Mouse (Mus musculus) liver, embryonic 14.5 days (tissue): ENCODE measurements at regions not wholly inside any gene's neighbourhood (a gene's known extent, or its start where the extent isn't known, plus 50 kb on each side); places are given as distances from the start of the nearest gene placed in this dataset.

Source experiments
- CTCF ChIP-seq: IDR thresholded peaks from 2 replicates; pipeline ENCODE4 v1.5.1; 2016; ENCODE audit warnings: antibody characterized with exemption, low read depth, control low read depth
- EP300 ChIP-seq: IDR thresholded peaks from 2 replicates; pipeline ENCODE4 v1.6.1; 2016; ENCODE audit warnings: antibody characterized with exemption, low read depth

DNA sequence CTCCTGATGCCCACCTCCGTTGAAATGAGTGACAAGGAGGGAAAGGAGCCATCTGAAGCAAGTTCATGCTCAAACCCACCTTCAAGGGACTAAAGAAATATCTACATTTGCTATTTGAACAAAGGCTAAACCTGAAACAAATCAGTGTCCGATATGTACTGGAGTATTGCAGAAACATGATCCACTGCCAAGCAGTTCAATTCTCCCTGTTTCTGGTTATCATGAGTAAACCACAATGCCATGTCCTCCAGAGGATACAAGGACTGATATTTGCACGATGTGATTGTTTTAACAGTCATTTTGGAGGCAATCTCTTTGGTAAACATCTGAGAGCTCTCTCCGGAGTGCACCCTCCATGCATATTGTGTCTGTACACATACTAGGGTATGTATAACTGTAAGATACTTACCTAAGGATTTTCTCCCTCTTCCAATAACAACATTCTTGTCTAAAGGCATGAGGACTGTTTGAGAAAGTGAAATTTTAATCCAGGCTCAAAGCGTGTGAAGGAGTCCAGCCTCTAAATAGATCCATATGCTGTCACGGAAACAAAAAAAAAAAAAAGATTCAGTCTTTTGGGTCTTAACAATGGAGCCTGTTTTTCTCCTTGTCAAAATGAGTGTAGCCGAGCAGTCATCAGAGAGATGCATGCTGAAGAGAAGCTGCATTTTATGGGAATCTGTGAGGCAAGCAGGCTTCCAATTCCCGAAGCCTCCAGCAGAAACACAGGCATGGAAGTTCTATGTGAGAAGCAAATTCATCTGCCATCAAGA lies 141.3 kb downstream of the Tmem26 start:
- TF ChIP-seq CTCF (no peak), EP300 (no peak)
